Comparison of ENCODE assay signal across 21 mouse cellular contexts in the genomic region with DNA sequence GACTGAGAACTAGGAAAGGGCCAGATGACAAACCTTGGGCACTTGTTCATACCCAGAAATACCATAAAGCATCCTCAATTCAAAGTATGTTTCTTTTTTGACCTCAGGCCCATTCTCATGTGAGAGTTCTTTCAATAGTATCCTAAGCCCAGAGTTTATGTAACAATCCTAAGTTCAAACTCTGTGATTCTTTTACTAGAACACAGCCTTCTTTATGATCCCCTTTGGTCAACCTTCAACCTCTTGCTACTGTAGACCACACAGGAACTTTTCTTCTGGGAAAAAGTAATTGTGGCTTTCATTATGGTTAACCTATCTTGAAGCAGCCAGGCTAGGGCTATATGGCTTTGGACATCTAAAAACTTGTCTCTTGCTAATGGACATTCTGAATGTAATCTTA. TPM values are rescaled to one million over a fixed set of nuclear protein-coding genes. Genes with fewer than 3 reads are reported as not detected.
DNase-seq lines count a peak whose midpoint lies in the region; ATAC-seq and TF ChIP-seq lines count a peak whose summit lies in the region.
"Had no signal": no experiment of that assay in that cellular context is flagged by ENCODE, and none has a peak within 500 bp of the region (broad histone marks: within the 10 kb centered on the region; RNA-seq: fewer than 3 reads in every experiment).

No protein-coding gene starts in this region.

- peak; percentile 76 for DNase-seq in kidney, adult 2 months
- peak; percentile 71 for DNase-seq in kidney, adult 9 months
- no peak for DNase-seq in kidney, postnatal 10 days
- DNase-seq: adrenal gland, adult 2 months; adrenal gland, adult 8-10 months; adrenal gland, postnatal 10 days; adrenal gland, postnatal 14 days; adrenal gland, postnatal 25 days; adrenal gland, postnatal 36 days; B cell, adult 2 months; cerebellum, adult 11 months; cerebellum, adult 11-12 months; cerebellum, adult 18-20 months had no signal

- no peaks in the 10 kb centered on the region for H3K36me3 ChIP-seq in kidney, adult 2 months (ENCODE audit: control insufficient read depth, insufficient read depth, low read length)
- no peaks in the 10 kb centered on the region for H3K36me3 ChIP-seq in kidney, embryonic 14.5 days (ENCODE audit: control insufficient read depth, insufficient read depth, low read length)
- H3K36me3 ChIP-seq: G1E had no signal

- no peak for TF ChIP-seq POLR2A in kidney, adult 2 months (IDR thresholded peaks at IDR 0.05; ENCODE audit: low read depth, low read length)

- no peak overlapping the region for H3K4me3 ChIP-seq in kidney, adult 2 months (ENCODE audit: insufficient read depth, low read depth, low read length)
- no peak overlapping the region for H3K4me3 ChIP-seq in kidney, embryonic 14.5 days (ENCODE audit: low read length)

- no peaks in the 10 kb centered on the region for H3K9me3 ChIP-seq in kidney, embryonic 14.5 days (ENCODE audit: control insufficient read depth, low read length)
- H3K9me3 ChIP-seq: G1E had no signal

- no peaks in the 10 kb centered on the region; the same call in 1 of the 2 replicates for H3K4me1 ChIP-seq in kidney, adult 2 months (ENCODE audit: control insufficient read depth, insufficient read depth, low read length)
- no peaks in the 10 kb centered on the region for H3K4me1 ChIP-seq in kidney, embryonic 14.5 days (ENCODE audit: control insufficient read depth, insufficient read depth, low read length)

- H3K9ac ChIP-seq in kidney, embryonic 14.5 days (ENCODE audit: low read depth, low read length) = no peak overlapping the region

- no peak for TF ChIP-seq CTCF in kidney, adult 2 months (conservative IDR thresholded peaks at IDR 0.05; ENCODE audit: insufficient read depth, insufficient read length, low read depth, low read length)

- H3K27me3 ChIP-seq in kidney, adult 2 months (replicated peaks; ENCODE audit: control insufficient read depth, insufficient read depth, low read length) = no peaks in the 10 kb centered on the region
- no peaks in the 10 kb centered on the region for H3K27me3 ChIP-seq in kidney, embryonic 14.5 days (ENCODE audit: control insufficient read depth, insufficient read depth, low read length)
- H3K27me3 ChIP-seq: CH12.LX had no signal

- H3K4me2 ChIP-seq in kidney, embryonic 14.5 days (replicated peaks; ENCODE audit: low read depth, low read length) = no peak overlapping the region

- H3K27ac ChIP-seq in kidney, adult 2 months (ENCODE audit: insufficient read depth, low read depth, low read length) = peak overlapping the region; percentile 74
- H3K27ac ChIP-seq in kidney, embryonic 14.5 days (ENCODE audit: low read depth, low read length) = no peak overlapping the region

- no peak for ATAC-seq in kidney, embryonic 14.5 days (ENCODE audit: low FRiP score, low TSS enrichment)
- ATAC-seq: activated CD4-positive, CD25-positive, alpha-beta regulatory T cell, adult 4 months; CD4-positive, CD25-positive, alpha-beta regulatory T cell, adult 4 months; Patski had no signal

RNA-seq across cellular contexts. Expression of a gene that starts 48.8 kb away (rescaled TPM):
- polyA plus RNA-seq in kidney, adult 2 months (2012; rRNA removed) = 36.6 and 44.6 TPM in 2 replicates
- 3.0 and 4.5 TPM in 2 replicates for polyA plus RNA-seq in kidney, embryonic 14.5 days (2014; fragmentation: Nextera tagmentation; extraction: Ambion mirVana)
- polyA plus RNA-seq: brain, embryonic 14.5 days; C2C12; G1E had no signal

RNA-seq across cellular contexts. Expression of a gene that starts 52.9 kb away (rescaled TPM):
- polyA plus RNA-seq in kidney, adult 2 months (2012; rRNA removed) = 11.4 and 14.1 TPM in 2 replicates
- polyA plus RNA-seq in kidney, embryonic 14.5 days (2014; fragmentation: Nextera tagmentation; extraction: Ambion mirVana) = 1.6 and 1.9 TPM in 2 replicates
- polyA plus RNA-seq: activated CD4-positive, CD25-positive, alpha-beta regulatory T cell, adult 4 months; CD4-positive, CD25-positive, alpha-beta regulatory T cell, adult 4 months; G1E had no signal
